Mouse (Mus musculus) CD8-positive naive resting alpha-beta T cell, adult 2 months (primary cell): Measurements from ENCODE around the gene Ttc8.

Experiments used
- DNase-seq, 2 experiments: peaks; one replicate each; pipeline ENCODE4 v3.0.0; 2022; ENCODE audit warnings: low read depth in 2 of 2, low spot score in 2 of 2

Ttc8 gene

DNA sequence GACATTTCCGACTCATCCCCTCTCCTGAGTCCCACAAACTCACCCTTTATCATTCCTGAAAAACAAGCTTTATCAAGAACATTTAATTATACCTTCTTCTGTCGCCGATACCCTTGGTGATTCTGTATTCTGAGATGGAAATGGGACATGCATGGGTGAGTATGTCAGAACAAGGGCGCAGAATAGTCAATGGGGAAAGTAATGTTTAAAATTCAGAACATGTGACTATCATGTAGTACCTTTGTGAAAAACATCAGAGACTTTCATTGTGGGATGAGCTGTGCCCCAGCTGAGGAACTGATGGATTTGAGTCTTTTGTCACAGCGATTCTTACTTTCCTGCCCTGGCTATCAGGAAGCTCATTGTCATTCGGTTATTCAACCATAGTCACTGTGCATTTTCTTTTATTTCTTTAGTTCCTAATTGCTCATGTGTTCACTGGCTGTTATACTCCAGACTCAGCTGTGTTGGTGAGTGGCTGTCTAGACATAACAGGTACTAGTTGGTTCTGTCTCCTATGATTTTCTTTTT lies 104.1 kb downstream of the Ttc8 start:
- DNase-seq, result no peak

- DNase-seq, result no peak
These were observed 105.9 kb downstream of the Ttc8 start for GRCm38 (mm10) chr12:99026291-99026690.

DNA sequence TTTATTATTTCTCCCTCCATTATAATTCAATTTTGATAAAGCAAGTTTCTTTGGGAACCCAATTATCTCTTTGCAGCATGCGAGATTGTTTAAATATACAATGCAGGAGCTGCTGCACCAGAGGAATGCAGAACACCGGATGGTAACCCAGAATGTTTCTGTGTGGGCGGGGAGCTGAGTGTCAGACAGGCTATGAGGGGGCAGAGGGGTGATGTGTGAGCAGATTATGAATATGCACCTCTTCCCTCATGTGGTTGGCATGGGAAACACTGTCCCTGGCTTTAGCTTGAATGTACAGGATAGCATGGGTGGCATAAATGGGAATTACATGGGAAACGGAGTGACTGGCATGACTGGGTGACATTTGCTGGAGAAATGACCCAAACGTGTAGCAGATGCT lies 108.3 kb downstream of the Ttc8 start:
- DNase-seq, result no peak

GRCm38 (mm10) chr12:99030022-99030421 lies 109.6 kb downstream of the Ttc8 start:
- DNase-seq, result no peak
